Mouse (Mus musculus): ENCODE results near the gene Cldnd2. TPM values are rescaled to one million over a fixed set of nuclear protein-coding genes. Genes with fewer than 3 reads are reported as not detected.

Cldnd2 gene
- polyA plus RNA-seq, 1 experiment from 2014 or later: not detected

Small RNAs within 50 kb of the gene (microRNA-seq; reads per million reads assigned to microRNA genes)
- gene Mir7051: 0.88 reads per million

Other genes with a start within 250 kb of the Cldnd2 start
- gene Zfp715, start 127.5 kb upstream of the Cldnd2 start, polyA plus RNA-seq (2014; fragmentation: Nextera tagmentation; extraction: Ambion mirVana): 18.7 and 29.5 TPM in 2 replicates
- 0.16 and 0.21 TPM in 2 replicates for gene Siglecf, start 89.4 kb upstream of the Cldnd2 start, polyA plus RNA-seq (2014; fragmentation: Nextera tagmentation; extraction: Ambion mirVana)
- gene Siglecg, start 32.6 kb upstream of the Cldnd2 start, polyA plus RNA-seq (2014; fragmentation: Nextera tagmentation; extraction: Ambion mirVana): not detected in 2 replicates
- gene Lim2, start 13.1 kb upstream of the Cldnd2 start, polyA plus RNA-seq (2014; fragmentation: Nextera tagmentation; extraction: Ambion mirVana): not detected in 2 replicates
- gene Nkg7, start 3.7 kb upstream of the Cldnd2 start, polyA plus RNA-seq (2014; fragmentation: Nextera tagmentation; extraction: Ambion mirVana): not detected in 2 replicates
- gene Etfb, start 3.3 kb downstream of the Cldnd2 start, polyA plus RNA-seq (2014; fragmentation: Nextera tagmentation; extraction: Ambion mirVana): 101 and 120 TPM in 2 replicates
- not detected in 2 replicates for gene Gm45233, start 3.3 kb downstream of the Cldnd2 start, polyA plus RNA-seq (2014; fragmentation: Nextera tagmentation; extraction: Ambion mirVana)
- gene Vsig10l, start 22.4 kb downstream of the Cldnd2 start, polyA plus RNA-seq (2014; fragmentation: Nextera tagmentation; extraction: Ambion mirVana): 8.0 and 12.5 TPM in 2 replicates
- 8.8 and 12.1 TPM in 2 replicates for gene Iglon5, start 49.3 kb downstream of the Cldnd2 start, polyA plus RNA-seq (2014; fragmentation: Nextera tagmentation; extraction: Ambion mirVana)
- not detected in 2 replicates for gene 4931406B18Rik, start 65.2 kb downstream of the Cldnd2 start, polyA plus RNA-seq (2014; fragmentation: Nextera tagmentation; extraction: Ambion mirVana)
- 0.38 and 0.65 TPM in 2 replicates for gene Cd33, start 103.6 kb downstream of the Cldnd2 start, polyA plus RNA-seq (2014; fragmentation: Nextera tagmentation; extraction: Ambion mirVana)
- 7.0 and 10.3 TPM in 2 replicates for gene Zfp658, start 121.5 kb downstream of the Cldnd2 start, polyA plus RNA-seq (2014; fragmentation: Nextera tagmentation; extraction: Ambion mirVana)
- gene Zfp719, start 138.8 kb downstream of the Cldnd2 start, polyA plus RNA-seq (2014; fragmentation: Nextera tagmentation; extraction: Ambion mirVana): 14.5 and 19.4 TPM in 2 replicates
- gene Zfp819, start 166.4 kb downstream of the Cldnd2 start, polyA plus RNA-seq (2014; fragmentation: Nextera tagmentation; extraction: Ambion mirVana): 0.27 and 0.54 TPM in 2 replicates
- gene Ceacam18, start 193.9 kb downstream of the Cldnd2 start, polyA plus RNA-seq (2014; fragmentation: Nextera tagmentation; extraction: Ambion mirVana): 0.15 TPM in 1 of 2 replicates, not detected in the other
- 0.21 TPM in 1 of 2 replicates, not detected in the other for gene Siglece, start 219.4 kb downstream of the Cldnd2 start, polyA plus RNA-seq (2014; fragmentation: Nextera tagmentation; extraction: Ambion mirVana)
- 16.6 and 23.4 TPM in 2 replicates for gene Ctu1, start 231.2 kb downstream of the Cldnd2 start, polyA plus RNA-seq (2014; fragmentation: Nextera tagmentation; extraction: Ambion mirVana)
- not detected in 2 replicates for gene Klk14, start 249.6 kb downstream of the Cldnd2 start, polyA plus RNA-seq (2014; fragmentation: Nextera tagmentation; extraction: Ambion mirVana)

Data from midbrain, embryonic 14.5 days (tissue).